Mouse (Mus musculus) MEL (cell line): Measurements from ENCODE around the gene Lhfp. TPM values are rescaled to one million over a fixed set of nuclear protein-coding genes. Genes with fewer than 3 reads are reported as not detected.

ENCODE experiments used
- DNase-seq: peaks from one replicate; pipeline ENCODE4 v3.0.0; 2011; ENCODE audit warnings: low read depth, low spot score
- H3K27ac ChIP-seq: 2 replicates; pipeline ENCODE4 v1.5.1; 2012; ENCODE audit warnings: low read depth, mild to moderate bottlenecking, control low read depth, low read length, moderate library complexity; ENCODE audit not compliant: control insufficient read depth
- H3K27me3 ChIP-seq, 2 experiments: fragments of 150-350 bp in 1 of 2; sonication (generic) in 1 of 2; 2 replicates each; pipeline ENCODE4 v1.6.1; 2012; ENCODE audit warnings: low read length in 2 of 2, mild to moderate bottlenecking in 2 of 2, improper control_type of control experiment in 1 of 2, moderate library complexity in 1 of 2; ENCODE audit not compliant: insufficient read depth in 2 of 2, control insufficient read depth in 1 of 2
- H3K36me3 ChIP-seq, 2 experiments: 2 replicates each; pipeline ENCODE4 v1.6.1; 2012 to 2014; ENCODE audit warnings: low read length in 2 of 2, improper control_type of control experiment in 1 of 2, inconsistent platforms in 1 of 2, mild to moderate bottlenecking in 1 of 2; ENCODE audit not compliant: insufficient read depth in 2 of 2, control insufficient read depth in 1 of 2
- H3K4me1 ChIP-seq, 2 experiments: fragments of 150-350 bp in 1 of 2; sonication (generic) in 1 of 2; 2 replicates each; pipeline ENCODE4 v1.6.1; 2012; ENCODE audit warnings: low read length in 2 of 2, improper control_type of control experiment in 1 of 2, mild to moderate bottlenecking in 1 of 2; ENCODE audit not compliant: insufficient read depth in 2 of 2, control insufficient read depth in 1 of 2
- H3K4me3 ChIP-seq, 2 experiments: fragments of 150-350 bp in 1 of 2; sonication (generic) in 1 of 2; 2 replicates each; pipeline ENCODE4 v1.5.1; 2012; ENCODE audit warnings: low read depth in 2 of 2, low read length in 2 of 2, mild to moderate bottlenecking in 2 of 2, moderate library complexity in 2 of 2, control low read depth in 1 of 2, improper control_type of control experiment in 1 of 2; ENCODE audit not compliant: control insufficient read depth in 1 of 2, insufficient read depth in 1 of 2
- H3K79me2 ChIP-seq: 2 replicates; pipeline ENCODE4 v1.6.1; 2012; ENCODE audit warnings: mild to moderate bottlenecking, low read length, moderate library complexity; ENCODE audit not compliant: control insufficient read depth, poor library complexity, insufficient read depth
- H3K9ac ChIP-seq: 2 replicates; pipeline ENCODE4 v1.6.1; 2012; ENCODE audit warnings: low read depth, mild to moderate bottlenecking, control low read depth, low read length, moderate library complexity; ENCODE audit not compliant: control insufficient read depth, poor library complexity, severe bottlenecking
- H3K9me3 ChIP-seq: fragments of 150-350 bp; sonication (generic); replicated peaks from 2 replicates; pipeline ENCODE4 v1.6.1; 2012; ENCODE audit warnings: mild to moderate bottlenecking, low read length, improper control_type of control experiment, moderate library complexity; ENCODE audit not compliant: insufficient read depth
- E2F4 ChIP-seq: IDR thresholded peaks from 2 replicates; pipeline ENCODE4 v1.6.1; 2011; ENCODE audit warnings: low read depth, low read length, improper control_type of control experiment, borderline replicate concordance
- ELF1 ChIP-seq: IDR thresholded peaks from 2 replicates; pipeline ENCODE4 v1.6.1; 2014; ENCODE audit warnings: low read depth, mild to moderate bottlenecking, inconsistent platforms, low read length, improper control_type of control experiment, moderate library complexity
- ETS1 ChIP-seq: IDR thresholded peaks from 2 replicates; pipeline ENCODE4 v1.6.1; 2012; ENCODE audit warnings: low read depth, mild to moderate bottlenecking, inconsistent platforms, low read length, improper control_type of control experiment, moderate library complexity
- GABPA ChIP-seq: IDR thresholded peaks from 2 replicates; pipeline ENCODE4 v1.6.1; 2012; ENCODE audit warnings: low read depth, mild to moderate bottlenecking, inconsistent platforms, low read length, improper control_type of control experiment, moderate library complexity
- GATA1 ChIP-seq: IDR thresholded peaks from 2 replicates; pipeline ENCODE4 v1.6.1; 2011; ENCODE audit warnings: low read depth, low read length, improper control_type of control experiment
- HCFC1 ChIP-seq: IDR thresholded peaks from 2 replicates; pipeline ENCODE4 v1.6.1; 2012; ENCODE audit warnings: low read depth, mild to moderate bottlenecking, inconsistent platforms, low read length, improper control_type of control experiment, moderate library complexity
- JUND ChIP-seq: IDR thresholded peaks from 2 replicates; pipeline ENCODE4 v1.6.1; 2011; ENCODE audit warnings: low read depth, mild to moderate bottlenecking, improper control_type of control experiment, low read length
- MAFK ChIP-seq: IDR thresholded peaks from 2 replicates; pipeline ENCODE4 v1.6.1; 2011; ENCODE audit warnings: low read depth, mild to moderate bottlenecking, low read length, improper control_type of control experiment, borderline replicate concordance
- MAX ChIP-seq: IDR thresholded peaks from 2 replicates; pipeline ENCODE4 v1.6.1; 2011; ENCODE audit warnings: low read length, improper control_type of control experiment
- MAZ ChIP-seq: IDR thresholded peaks from 2 replicates; pipeline ENCODE4 v1.6.1; 2012; ENCODE audit warnings: low read depth, mild to moderate bottlenecking, inconsistent platforms, low read length, improper control_type of control experiment
- MYB ChIP-seq: IDR thresholded peaks from 2 replicates; pipeline ENCODE4 v1.6.1; 2011; ENCODE audit warnings: mild to moderate bottlenecking, low read depth, low read length, improper control_type of control experiment
- MYC ChIP-seq: IDR thresholded peaks from 2 replicates; pipeline ENCODE4 v1.6.1; 2011; ENCODE audit warnings: low read depth, mild to moderate bottlenecking, low read length, improper control_type of control experiment, moderate library complexity
- NRF1 ChIP-seq: IDR thresholded peaks from 2 replicates; pipeline ENCODE4 v1.6.1; 2014; ENCODE audit warnings: low read depth, mild to moderate bottlenecking, inconsistent platforms, low read length, improper control_type of control experiment, moderate library complexity; ENCODE audit not compliant: poor library complexity, insufficient read depth, severe bottlenecking
- POLR2AphosphoS5 ChIP-seq: IDR thresholded peaks from 2 replicates; pipeline ENCODE4 v1.6.1; 2012; ENCODE audit warnings: low read depth, borderline replicate concordance, mild to moderate bottlenecking, inconsistent platforms, low read length, moderate library complexity, mixed read lengths
- RAD21 ChIP-seq: IDR thresholded peaks from 2 replicates; pipeline ENCODE4 v1.6.1; 2011; ENCODE audit warnings: mild to moderate bottlenecking, low read depth, low read length, improper control_type of control experiment
- SIN3A ChIP-seq: IDR thresholded peaks from 2 replicates; pipeline ENCODE4 v1.6.1; 2012; ENCODE audit warnings: low read length, improper control_type of control experiment, inconsistent platforms
- USF1 ChIP-seq: IDR thresholded peaks from 2 replicates; pipeline ENCODE4 v1.6.1; 2014; ENCODE audit warnings: low read depth, mild to moderate bottlenecking, inconsistent platforms, low read length, improper control_type of control experiment, moderate library complexity
- ZC3H11A ChIP-seq: IDR thresholded peaks from 2 replicates; pipeline ENCODE4 v1.6.1; 2012; ENCODE audit warnings: low read depth, mild to moderate bottlenecking, inconsistent platforms, low read length, improper control_type of control experiment
- ZMIZ1 ChIP-seq: IDR thresholded peaks from 2 replicates; pipeline ENCODE4 v1.6.1; 2012; ENCODE audit warnings: low read depth, mild to moderate bottlenecking, inconsistent platforms, low read length, improper control_type of control experiment, moderate library complexity
- polyA plus RNA-seq, 2 experiments: library from polyadenylated mRNA; stranded (reverse) in 1 of 2; unstranded in 1 of 2; fragments of >175 nt in 1 of 2; fragments of >200 nt in 1 of 2; gene quantifications; 2 replicates each; pipeline versions ENCODE4 v1.2.1 to v1.2.4; 2012; ENCODE audit warnings: low replicate concordance in 2 of 2, low read depth in 1 of 2; ENCODE audit not compliant: insufficient read length in 2 of 2, insufficient read depth in 1 of 2, missing spikeins in 1 of 2
- total RNA-seq: library from RNA; depleted of rRNA; stranded (reverse); fragments of 300-350 nt; gene quantifications from 2 replicates; pipeline ENCODE4 v1.2.3, GENCODE M21; 2012

Lhfp gene
- total and polyA plus RNA-seq, 3 experiments: not detected

DNA sequence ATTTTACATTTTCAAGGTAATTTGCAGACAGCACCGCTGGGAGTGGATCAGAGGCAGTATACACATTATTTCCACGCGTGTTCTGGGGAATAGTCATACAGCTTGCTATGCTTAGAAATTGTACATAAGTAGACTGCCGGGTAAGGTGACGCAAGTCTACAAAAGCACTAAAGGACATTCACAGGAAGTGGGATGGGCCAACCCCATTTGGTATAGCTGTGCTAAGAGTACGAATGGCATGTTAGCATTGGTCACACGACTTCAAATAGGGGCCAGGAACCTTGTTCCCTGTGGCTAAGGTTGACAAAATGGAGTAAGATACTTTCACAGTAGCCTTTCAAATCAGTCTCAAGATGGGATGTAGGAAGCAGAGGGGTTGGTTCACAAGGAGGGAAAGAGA is 4.4 kb upstream of the Lhfp start:
- H3K36me3 ChIP-seq: peaks cover 0 to 3% of the 10 kb centered on the region in 2 experiments; a peak in 2 of 4 replicates
- no peaks in the 10 kb centered on the region for H3K9me3 ChIP-seq
- H3K79me2 ChIP-seq: no peaks in the 10 kb centered on the region
- no peak overlapping the region for H3K9ac ChIP-seq
- no peak overlapping the region for H3K4me3 ChIP-seq
- DNase-seq: no peak
- TF ChIP-seq SIN3A (no peak), ZC3H11A (no peak), ZMIZ1 (no peak), MYB (no peak), MYC (no peak), RAD21 (no peak), USF1 (no peak), E2F4 (no peak), MAZ (no peak), MAX (no peak), GABPA (no peak), ELF1 (no peak), NRF1 (no peak), HCFC1 (no peak), ETS1 (no peak), JUND (no peak), MAFK (no peak), POLR2AphosphoS5 (no peak), GATA1 (no peak)
- no peak overlapping the region for H3K27ac ChIP-seq
- H3K27me3 ChIP-seq: no peaks in the 10 kb centered on the region; a peak in 1 of 4 replicates
- H3K4me1 ChIP-seq: peaks cover 0 to 13% of the 10 kb centered on the region in 2 experiments; a peak in 2 of 4 replicates

DNA sequence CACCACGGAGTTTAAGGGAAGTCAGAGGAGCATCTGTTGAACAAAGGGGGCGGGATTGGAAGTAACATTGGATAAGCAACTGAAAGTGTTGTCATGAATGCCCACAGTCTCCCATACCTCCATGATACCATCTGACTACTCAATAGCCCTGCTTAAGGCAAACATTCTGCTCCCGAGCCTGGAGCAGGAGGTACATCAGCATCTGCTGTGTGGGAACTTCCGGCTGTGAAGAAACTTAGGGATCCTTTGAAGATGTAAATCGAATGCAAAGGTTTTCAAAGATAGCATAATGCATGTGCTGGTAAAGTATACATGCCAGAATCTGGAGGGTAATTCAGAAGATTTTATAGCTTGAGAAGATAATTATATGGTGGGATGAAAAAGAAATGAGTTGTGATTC is 2.4 kb upstream of the Lhfp start:
- Histone ChIP-seq H3K27ac (no peak overlapping the region), H3K36me3 (no peaks in the 10 kb centered on the region), H3K9me3 (no peaks in the 10 kb centered on the region), H3K4me3 (no peak overlapping the region), H3K27me3 (no peaks in the 10 kb centered on the region; a peak in 1 of 4 replicates), H3K4me1 (no peaks in the 10 kb centered on the region), H3K79me2 (no peaks in the 10 kb centered on the region), H3K9ac (no peak overlapping the region)
- TF ChIP-seq POLR2AphosphoS5: no peak
- no peak for DNase-seq
